Mouse (Mus musculus): ENCODE data around the gene Zfp449. TPM values are rescaled to one million over a fixed set of nuclear protein-coding genes. Genes with fewer than 3 reads are reported as not detected.
"Not testable (repeated sequence)": the region's sequence is repeated elsewhere in the genome, so short reads cannot be mapped to it uniquely, and the experiment has no call there.

Gene Zfp449
- total RNA-seq (2021): 1 to 10 TPM; 3.3 to 4.1 TPM

- DNase-seq (ENCODE audit: low spot score in 2 of 2): peak; percentile 79 to 89
- intact Hi-C loops (cut with DNase I): no loop called here
Observed at GRCm38 (mm10) chrX:56346176-56346931, at the start of gene Zfp449. Zfp449 (plus strand) TSS chrX:56346400.

- intact Hi-C loops (cut with DNase I): no loop called here
- no peak for DNase-seq (ENCODE audit: low spot score in 2 of 2)
Observed at GRCm38 (mm10) chrX:56307597-56307996, 38.6 kb upstream of the Zfp449 start.

GRCm38 (mm10) chrX:56312813-56313212, 33.4 kb upstream of the Zfp449 start:
- intact Hi-C loops (cut with DNase I): no loop called here
- no peak for DNase-seq (ENCODE audit: low spot score in 2 of 2)

- DNase-seq (ENCODE audit: low spot score in 2 of 2): no peak
- intact Hi-C loops (cut with DNase I): no loop called here
Observed at GRCm38 (mm10) chrX:56322096-56322495, 24.1 kb upstream of the Zfp449 start.

- no peak for DNase-seq (ENCODE audit: low spot score in 2 of 2)
- intact Hi-C loops (cut with DNase I): no loop called here
Observed at GRCm38 (mm10) chrX:56322731-56323130, 23.5 kb upstream of the Zfp449 start.

GRCm38 (mm10) chrX:56332046-56332445, 14.2 kb upstream of the Zfp449 start:
- intact Hi-C loops (cut with DNase I): no loop called here

GRCm38 (mm10) chrX:56340305-56340704, 5.9 kb upstream of the Zfp449 start:
- intact Hi-C loops (cut with DNase I): loop anchor here (5.0 kb wide), 1 partner anchor 68 kb away; no protein-coding TSS in a partner anchor

More at GRCm38 (mm10) chrX:56332046-56332445, 14.2 kb upstream of the Zfp449 start:
- no peak for DNase-seq (ENCODE audit: low spot score in 2 of 2)

GRCm38 (mm10) chrX:56342921-56343320, 3.3 kb upstream of the Zfp449 start:
- intact Hi-C loops (cut with DNase I): loop anchor here (5.0 kb wide), 1 partner anchor 71 kb away; no protein-coding TSS in a partner anchor
- DNase-seq (ENCODE audit: low spot score in 2 of 2): no peak

More at GRCm38 (mm10) chrX:56340305-56340704, 5.9 kb upstream of the Zfp449 start:
- DNase-seq (ENCODE audit: low spot score in 2 of 2): peak; percentile 5 to 22

GRCm38 (mm10) chrX:56346932-56347253, 693 bp downstream of the Zfp449 start:
- intact Hi-C loops (cut with DNase I): no loop called here
- peak; percentile 4 to 13 for DNase-seq (ENCODE audit: low spot score in 2 of 2)

GRCm38 (mm10) chrX:56374431-56375128, 28.4 kb downstream of the Zfp449 start, which contains the start of gene Smim10l2a:
Smim10l2a (plus strand) TSS chrX:56374586.
- intact Hi-C loops (cut with DNase I): not testable (repeated sequence)
- peak; percentile 47 to 53 for DNase-seq (ENCODE audit: low spot score in 2 of 2)

GRCm38 (mm10) chrX:56380852-56381251, 34.7 kb downstream of the Zfp449 start:
- intact Hi-C loops (cut with DNase I): no loop called here
- no peak for DNase-seq (ENCODE audit: low spot score in 2 of 2)

- DNase-seq (ENCODE audit: low spot score in 2 of 2): no peak
- intact Hi-C loops (cut with DNase I): no loop called here
Observed at GRCm38 (mm10) chrX:56384142-56384541, 37.9 kb downstream of the Zfp449 start.

GRCm38 (mm10) chrX:56404646-56405045, 58.4 kb downstream of the Zfp449 start:
- no peak for DNase-seq (ENCODE audit: low spot score in 2 of 2)
- intact Hi-C loops (cut with DNase I): no loop called here

- intact Hi-C loops (cut with DNase I): no loop called here
- no peak for DNase-seq (ENCODE audit: low spot score in 2 of 2)
Observed at GRCm38 (mm10) chrX:56405482-56405881, 59.3 kb downstream of the Zfp449 start.

GRCm38 (mm10) chrX:56406128-56406527, 59.9 kb downstream of the Zfp449 start:
- intact Hi-C loops (cut with DNase I): no loop called here
- no peak for DNase-seq (ENCODE audit: low spot score in 2 of 2)

Other genes starting within 250 kb of the Zfp449 start
- under 1 TPM in 1 of 2 experiments, not detected in 1; 0.37 TPM for gene 3830403N18Rik, start 209.8 kb upstream of the Zfp449 start, total RNA-seq (2021)
- not detected for gene Gm773, start 133.5 kb upstream of the Zfp449 start, total RNA-seq (2021)
- gene Smim10l2a, start 28.2 kb downstream of the Zfp449 start, total RNA-seq (2021): 10 to 100 TPM; 21.2 to 27.9 TPM
- gene Gm2174, start 101.6 kb downstream of the Zfp449 start, total RNA-seq (2021): not detected
- 10 to 100 TPM; 27.6 to 30.0 TPM for gene Ints6l, start 108.5 kb downstream of the Zfp449 start, total RNA-seq (2021)
- not detected for gene Gm10477, start 178.3 kb downstream of the Zfp449 start, total RNA-seq (2021)
- gene Gm648, start 203.2 kb downstream of the Zfp449 start, total RNA-seq (2021): not detected

Measured in left cerebral cortex, postnatal 25 days (tissue).